Mouse (Mus musculus) activated CD4-positive, CD25-positive, alpha-beta regulatory T cell, adult 4 months (primary cell): ENCODE data around the gene Pno1. TPM values are rescaled to one million over a fixed set of nuclear protein-coding genes. Genes with fewer than 3 reads are reported as not detected.
A peak's percentile ranks its signal among the peaks of the same experiment; 100 is the strongest.

ENCODE experiments used
- ATAC-seq: one replicate; pipeline ENCODE4 v1.8.0; 2017
- polyA plus RNA-seq, 2 experiments: library from polyadenylated mRNA; unstranded; fragments of 100-300 nt; shearing (Covaris generic); gene quantifications; one replicate each; pipeline ENCODE4 v1.2.1; 2017

The Pno1 gene
- polyA plus RNA-seq, 2 experiments from 2014 or later: 36.6 to 43.5 TPM

DNA sequence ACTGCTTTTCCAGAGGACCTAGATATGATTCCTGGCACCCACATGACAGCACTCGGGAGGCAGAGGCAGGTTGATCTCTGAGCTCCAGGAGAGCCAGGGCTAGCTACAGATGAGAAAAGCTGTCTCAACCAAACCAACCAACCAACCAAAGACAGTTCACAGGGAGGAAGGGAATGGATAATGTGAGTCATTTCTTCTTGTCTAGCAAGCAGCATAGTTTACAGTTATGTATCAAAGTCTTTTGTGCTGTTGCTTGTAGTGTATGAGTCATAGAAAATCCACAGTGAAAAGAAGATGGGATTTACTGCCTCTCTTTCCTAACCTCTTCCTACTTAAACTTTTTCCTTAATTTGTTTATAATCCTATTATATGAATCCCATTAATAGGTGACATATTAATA, 34.7 kb downstream of the Pno1 start:
- ATAC-seq: peak; percentile 36

DNA sequence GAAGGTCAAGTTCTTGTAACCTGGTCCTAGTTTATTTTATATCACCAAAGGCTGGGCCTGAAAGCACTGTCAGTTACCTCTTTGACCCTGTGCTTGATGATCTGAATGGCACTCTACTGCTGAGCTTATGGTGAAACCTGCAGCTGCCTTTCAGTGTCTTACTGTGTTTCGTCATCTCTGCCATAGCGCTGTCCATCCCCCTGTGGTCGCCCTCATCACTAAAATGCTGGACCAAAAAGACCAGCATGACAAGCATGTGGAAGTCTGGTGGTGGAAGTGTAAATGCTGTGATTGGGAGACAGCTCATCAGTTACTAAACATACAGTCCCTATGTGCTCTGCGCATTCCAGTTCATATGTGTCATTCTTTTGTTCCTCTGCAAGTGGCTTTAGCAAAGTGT, 39.1 kb downstream of the Pno1 start:
- no peak for ATAC-seq

DNA sequence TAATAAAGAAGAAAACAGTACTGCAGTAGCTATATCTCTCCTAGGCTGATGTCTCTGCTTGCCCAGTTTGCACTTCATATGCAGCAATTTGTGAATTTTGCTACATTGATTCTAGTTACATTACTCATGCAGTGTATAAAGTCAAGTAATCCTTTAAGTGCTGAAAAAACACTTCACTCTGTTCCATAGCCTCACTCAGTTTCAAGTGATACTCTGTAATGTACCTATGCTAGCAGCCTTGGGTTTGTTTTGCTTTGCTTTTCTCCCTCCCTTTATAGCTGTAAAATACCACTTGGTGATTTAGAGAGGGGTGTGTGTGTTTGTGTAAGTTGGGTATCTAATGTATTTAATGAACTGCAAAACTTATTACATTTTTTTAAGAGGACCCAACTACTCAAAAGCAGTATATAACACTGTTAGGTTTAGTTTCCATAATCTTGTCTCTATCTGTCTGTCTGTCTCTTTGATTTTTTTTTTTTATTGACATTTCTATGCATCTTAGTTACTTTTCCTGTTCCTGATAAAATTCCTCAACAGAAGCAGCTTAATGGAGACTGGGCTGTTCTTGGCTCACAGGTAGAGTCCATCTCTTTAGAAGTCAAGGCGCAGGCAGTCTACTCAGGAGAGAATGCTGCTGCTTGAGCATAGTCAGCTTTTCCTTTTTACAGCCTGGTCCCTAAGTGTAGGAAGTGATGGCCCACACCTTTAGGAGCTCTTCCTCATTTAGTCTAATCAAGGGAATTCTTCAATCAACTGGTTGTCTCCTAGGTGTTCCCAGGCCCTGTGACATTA, 40.2 kb downstream of the Pno1 start:
- ATAC-seq: no peak

DNA sequence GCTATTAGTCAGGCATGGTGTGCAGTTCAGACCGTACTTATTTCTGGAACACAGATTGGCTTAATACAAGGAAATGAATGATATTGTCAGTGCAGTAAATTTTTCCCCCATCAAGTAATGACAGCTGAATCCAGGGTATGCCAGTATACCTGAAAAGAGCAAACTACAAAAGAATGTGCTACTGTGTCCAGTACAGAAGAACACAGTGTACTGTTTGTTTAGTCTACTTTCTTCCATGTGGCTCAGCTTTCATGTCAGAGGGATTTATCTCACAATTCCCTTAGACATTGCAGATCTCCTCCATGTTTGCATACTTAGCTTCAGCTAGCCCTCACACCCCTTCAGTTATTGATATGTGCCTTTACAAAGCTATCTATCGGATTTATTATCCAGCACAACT, 42.1 kb downstream of the Pno1 start:
- no peak for ATAC-seq

DNA sequence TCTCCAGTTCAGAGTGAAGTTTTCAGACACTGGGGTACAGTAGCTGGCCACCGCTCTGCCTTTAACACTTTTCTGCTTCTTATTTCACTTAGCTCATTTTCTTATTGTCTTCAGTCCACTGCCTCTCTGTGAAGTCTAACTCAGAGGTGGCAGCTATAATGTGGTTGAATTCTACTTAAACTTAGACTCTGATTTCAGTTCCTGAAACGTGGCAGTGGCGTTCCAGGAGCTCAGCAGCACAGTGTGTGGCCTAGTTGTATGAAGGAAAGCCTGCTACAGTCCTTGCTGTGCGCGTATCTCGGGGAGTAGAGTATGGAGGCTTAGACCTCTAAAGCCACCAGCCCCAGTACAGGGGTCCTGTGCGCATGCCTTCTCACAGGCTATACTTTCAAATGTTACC, 44.7 kb downstream of the Pno1 start:
- ATAC-seq: no peak

DNA sequence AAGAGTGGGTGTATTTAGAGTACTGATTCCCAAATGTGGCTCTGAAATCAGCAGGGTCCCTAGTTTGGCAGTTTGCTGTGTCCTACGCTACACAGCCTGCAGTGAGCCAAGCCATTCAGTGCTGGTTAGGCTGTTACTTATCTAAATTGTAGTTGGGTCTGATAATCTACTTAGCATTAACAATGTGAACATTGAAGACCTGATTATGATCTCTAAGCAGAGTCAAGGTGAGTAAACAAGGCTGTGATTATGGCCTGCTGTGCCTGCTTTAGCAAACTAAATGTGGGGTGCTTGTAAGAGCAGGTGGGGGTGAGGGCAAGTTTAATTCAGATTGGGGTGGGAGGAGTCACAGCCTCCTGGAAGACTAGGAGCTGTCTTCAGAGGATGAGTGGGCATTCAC, 47.4 kb downstream of the Pno1 start:
- ATAC-seq: no peak

DNA sequence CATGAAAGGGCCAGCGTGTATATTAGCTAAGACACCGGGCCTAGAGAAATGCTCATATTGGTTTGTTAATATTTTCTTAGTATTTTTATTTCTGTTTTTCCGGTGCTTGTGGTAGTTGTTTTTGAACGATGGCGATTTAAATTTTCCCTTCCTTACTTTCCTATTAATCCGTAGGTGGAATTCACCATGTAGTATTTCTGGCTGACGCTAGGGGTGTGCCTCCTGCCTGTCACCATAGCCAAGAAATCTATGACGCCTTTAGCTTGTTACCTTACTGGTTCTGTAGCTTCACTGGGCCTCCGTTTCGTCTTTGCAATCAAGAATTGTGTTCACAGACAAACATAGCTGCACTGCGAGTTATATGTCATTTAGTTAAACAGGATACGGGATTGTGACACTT, 51.1 kb downstream of the Pno1 start:
- ATAC-seq: peak; percentile 57

DNA sequence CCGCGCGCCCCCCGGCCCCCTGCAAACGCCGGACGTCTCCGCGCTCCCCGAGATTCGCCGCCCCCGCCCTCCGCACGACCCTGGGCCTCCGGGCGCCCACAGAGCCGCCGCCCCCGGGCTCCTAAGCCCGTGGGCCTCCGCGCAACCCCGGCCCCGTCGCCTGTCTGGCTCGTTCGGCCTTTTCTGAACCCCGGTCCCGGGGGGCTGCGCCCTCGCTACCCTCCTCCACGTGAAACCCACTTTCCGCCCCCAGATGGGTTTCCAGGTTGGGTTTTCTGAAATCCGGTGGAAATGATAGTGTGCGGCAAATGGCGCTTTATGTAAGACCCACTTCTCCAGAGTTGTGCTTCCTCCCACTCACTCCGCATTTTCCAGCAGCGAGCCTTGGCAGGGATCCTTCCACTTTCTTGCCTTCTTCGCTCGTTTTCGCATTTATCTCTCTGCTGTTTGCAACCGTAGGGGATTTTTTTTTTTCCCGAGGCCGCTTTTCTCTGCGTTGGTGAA, 51.6 kb downstream of the Pno1 start:
- ATAC-seq: peak; percentile 8

DNA sequence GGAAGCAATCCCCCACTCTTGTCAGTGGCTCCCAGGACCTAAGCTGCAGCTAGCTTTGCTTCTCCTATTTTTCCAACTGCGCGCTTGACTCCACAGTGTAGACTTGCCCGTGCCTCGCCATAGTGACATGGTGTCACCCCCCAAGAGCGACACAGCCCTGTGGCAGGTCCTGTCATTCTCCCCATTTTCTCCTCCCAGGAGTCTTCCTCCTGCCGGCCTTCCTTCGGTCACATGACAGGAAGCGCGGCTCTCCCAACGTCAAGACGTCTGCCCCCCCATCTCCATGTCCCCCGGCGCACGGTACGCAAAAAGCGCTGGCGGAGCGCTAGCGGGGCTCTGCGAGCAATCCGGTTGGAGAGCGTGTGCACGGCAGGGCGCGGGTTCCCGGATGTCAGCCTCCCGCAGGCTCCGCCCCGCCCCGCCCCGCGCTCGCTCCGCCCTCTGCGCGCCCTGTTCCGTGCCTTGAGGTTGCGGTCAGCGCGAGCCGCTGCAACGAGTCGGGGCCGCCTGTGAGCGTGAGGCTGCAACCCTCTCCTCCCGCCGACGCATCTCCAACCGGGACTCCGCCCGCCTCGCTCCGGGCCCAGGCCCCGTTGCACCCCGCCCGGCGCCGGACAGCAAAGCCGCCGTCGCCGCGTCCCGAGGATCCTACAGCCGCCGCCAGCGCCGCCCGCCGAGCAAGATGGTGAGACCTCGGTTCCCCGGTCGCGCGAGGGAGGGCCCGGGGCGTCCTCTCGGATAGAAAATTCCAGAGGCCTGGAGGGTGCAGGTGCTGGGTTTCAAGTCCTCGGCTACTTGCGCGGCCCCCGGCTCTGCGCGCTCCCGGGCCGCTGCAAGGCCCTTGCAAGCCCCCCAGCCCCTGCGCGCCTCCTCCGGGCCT, 52.3 kb downstream of the Pno1 start, which contains the start of gene Ppp3r1:
TSS of gene Ppp3r1 (plus strand) at position 406 of the 880 bp plus-strand sequence.
- peak; percentile 84 for ATAC-seq

Other genes starting within 250 kb of the Pno1 start
- 1 to 10 TPM; 4.5 to 6.6 TPM for gene Cnrip1, start 160.0 kb downstream of the Pno1 start, polyA plus RNA-seq
- gene Plek, start 159.2 kb downstream of the Pno1 start, polyA plus RNA-seq: 1 to 10 TPM; 4.1 to 10.0 TPM
- 10 to 100 TPM; 23.5 TPM for gene Ppp3r1, start 52.3 kb downstream of the Pno1 start, polyA plus RNA-seq
- gene Wdr92, start 29.5 kb downstream of the Pno1 start, polyA plus RNA-seq: 10 to 100 TPM; 21.5 to 24.0 TPM
- gene C1d, start 46.0 kb upstream of the Pno1 start, polyA plus RNA-seq: 100 to 1,000 TPM in 1 of 2 experiments, 10 to 100 TPM in 1; 75.8 to 109 TPM